Mouse (Mus musculus) CH12F3 (cell line): ENCODE results near the gene Fam160b1.

Experiments used
- in situ Hi-C: fragments of 300-500 bp; cut with MboI; formaldehyde crosslinking; loops from 2 replicates; pipeline ENCODE4 v1.14.3; 2020; ENCODE audit warnings: low sequenced_read_pairs

The Fam160b1 gene

GRCm38 (mm10) chr19:57415031-57415807 is 54.7 kb downstream of the Fam160b1 start:
- in situ Hi-C loops, result no loop called here

GRCm38 (mm10) chr19:57417800-57418580 is 57.5 kb downstream of the Fam160b1 start:
- in situ Hi-C loops, result no loop called here

DNA sequence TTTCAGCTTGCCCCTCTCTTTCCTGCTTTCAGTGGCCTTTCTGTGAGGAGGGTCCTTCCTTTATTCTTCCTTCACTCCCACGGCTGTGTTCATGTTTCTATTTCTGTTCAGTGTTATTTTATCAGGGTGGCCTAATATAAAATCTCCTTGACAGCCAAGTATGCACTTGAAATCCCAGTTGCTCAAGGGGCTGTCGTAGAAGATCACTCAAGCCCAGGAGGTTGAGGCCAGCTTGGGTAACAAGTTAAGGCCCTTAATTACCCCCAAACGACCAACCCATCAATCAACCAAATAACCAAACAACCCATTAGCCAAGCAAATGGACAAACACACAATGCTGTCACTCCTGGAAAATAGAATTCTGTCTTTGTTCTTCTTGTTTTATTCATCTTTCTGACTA is 62.9 kb downstream of the Fam160b1 start:
- in situ Hi-C loops, result no loop called here

DNA sequence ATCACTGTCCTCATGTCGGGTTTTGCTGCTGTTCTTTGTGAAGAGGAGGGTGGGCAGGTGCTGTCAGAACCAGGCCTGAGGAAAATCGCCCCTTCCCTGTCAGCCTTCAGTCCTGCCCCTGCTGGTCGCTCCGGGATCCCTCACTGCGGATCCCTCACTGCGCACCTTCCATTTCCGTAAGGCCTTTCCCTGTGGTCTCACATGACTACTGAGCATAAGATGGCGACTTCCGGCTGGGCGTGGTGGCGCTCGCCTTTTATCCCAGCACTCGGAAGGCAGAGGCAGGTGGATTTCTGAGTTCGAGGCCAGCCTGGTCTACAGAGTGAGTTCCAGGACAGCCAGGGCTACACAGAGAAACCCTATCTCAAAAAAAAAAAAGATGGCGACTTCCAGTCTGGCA is 64.8 kb downstream of the Fam160b1 start:
- in situ Hi-C loops, result no loop called here

- in situ Hi-C loops, result no loop called here
Measured at GRCm38 (mm10) chr19:57426841-57427240, 66.4 kb downstream of the Fam160b1 start.

DNA sequence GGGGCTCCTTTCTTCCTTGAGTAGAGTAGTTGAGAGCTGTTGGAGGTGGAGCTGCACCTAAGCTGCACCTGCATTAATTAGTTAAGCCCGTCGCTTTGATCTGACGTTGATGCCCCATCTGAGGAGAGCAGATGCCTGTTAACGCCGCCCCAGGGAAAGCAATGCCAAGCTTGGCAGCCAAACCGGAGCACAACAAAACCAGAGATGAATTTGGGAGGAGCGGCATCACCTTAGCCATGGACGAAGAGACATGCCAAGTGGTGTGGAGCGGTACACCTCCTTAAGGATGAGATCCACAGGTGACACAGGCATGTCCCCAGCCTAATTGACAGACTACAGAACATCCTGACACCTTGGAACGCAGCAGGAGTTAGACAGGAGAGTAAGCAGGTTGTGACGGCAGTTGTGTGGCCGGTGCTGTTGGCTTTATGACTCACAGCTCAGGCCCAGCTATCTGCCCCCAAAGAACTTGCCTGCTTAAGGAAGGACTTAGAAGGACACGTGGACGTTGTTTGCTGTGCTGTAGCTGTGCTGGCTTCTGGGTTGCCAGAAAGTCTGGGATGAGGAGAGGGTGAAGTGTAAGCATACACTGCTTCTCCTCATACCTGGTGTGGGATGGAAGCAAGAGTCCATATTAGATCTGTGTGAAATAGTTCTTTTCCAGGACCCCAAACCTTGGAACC is 67.4 kb downstream of the Fam160b1 start:
- in situ Hi-C loops, result no loop called here

- in situ Hi-C loops, result no loop called here
Measured at GRCm38 (mm10) chr19:57428641-57429040, 68.2 kb downstream of the Fam160b1 start.

- in situ Hi-C loops, result no loop called here
Measured at GRCm38 (mm10) chr19:57429926-57430325, 69.4 kb downstream of the Fam160b1 start.

DNA sequence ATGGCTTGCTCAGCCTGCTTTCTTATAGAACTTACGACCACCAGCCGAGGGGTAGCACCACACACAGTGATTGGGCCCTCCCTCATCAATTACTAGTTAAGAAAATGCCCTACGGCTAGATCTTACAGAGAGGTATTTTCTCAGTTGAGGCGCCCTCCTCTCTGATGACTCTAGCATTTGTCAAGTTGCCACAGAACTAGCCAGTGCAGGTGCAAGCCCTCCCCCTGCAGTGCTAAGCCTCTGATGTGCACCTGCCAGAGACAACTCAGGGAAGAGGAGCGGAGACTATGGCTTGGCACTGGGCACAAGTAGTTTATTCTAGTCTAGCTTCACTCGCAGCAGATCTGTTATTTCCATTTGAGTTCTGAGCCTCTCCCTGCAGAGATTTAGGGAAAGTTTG is 71.0 kb downstream of the Fam160b1 start:
- in situ Hi-C loops, result no loop called here

GRCm38 (mm10) chr19:57434024-57434423 is 73.5 kb downstream of the Fam160b1 start:
- in situ Hi-C loops, result no loop called here

- in situ Hi-C loops, result no loop called here
Measured at GRCm38 (mm10) chr19:57436586-57437021, 76.1 kb downstream of the Fam160b1 start.

- in situ Hi-C loops, result no loop called here
Measured at GRCm38 (mm10) chr19:57437042-57437441, 76.6 kb downstream of the Fam160b1 start.
